Mouse (Mus musculus) frontal cortex, postnatal 25 days (tissue): Measurements from ENCODE around the gene Slc39a13.
A peak's percentile ranks its signal among the peaks of the same experiment; 100 is the strongest.
"Not testable (repeated sequence)": the region's sequence is repeated elsewhere in the genome, so short reads cannot be mapped to it uniquely, and the experiment has no call there.

Experiments
- DNase-seq, 2 experiments: peaks; one replicate each; pipeline ENCODE4 v3.0.0; 2022; ENCODE audit warnings: low spot score in 2 of 2

Gene Slc39a13

GRCm38 (mm10) chr2:91065544-91065943 is 4.7 kb downstream of the Slc39a13 start:
- no peak for DNase-seq

GRCm38 (mm10) chr2:91064211-91064610 is 6.0 kb downstream of the Slc39a13 start:
- DNase-seq: no peak

GRCm38 (mm10) chr2:91062779-91063606 is 7.2 kb downstream of the Slc39a13 start:
- DNase-seq: no peak

- DNase-seq: no peak
Observed at GRCm38 (mm10) chr2:91061849-91062481, 8.3 kb downstream of the Slc39a13 start.

GRCm38 (mm10) chr2:91060544-91061355 is 9.5 kb downstream of the Slc39a13 start:
- peak; percentile 67 to 71 for DNase-seq

- DNase-seq: no peak
Observed at GRCm38 (mm10) chr2:91059376-91059775, 10.8 kb downstream of the Slc39a13 start.

- DNase-seq: no peak
Observed at GRCm38 (mm10) chr2:91058435-91058834, 11.8 kb downstream of the Slc39a13 start.

GRCm38 (mm10) chr2:91053934-91054382 is 16.3 kb downstream of the Slc39a13 start, which contains the start of gene Psmc3:
Psmc3 (plus strand) TSS chr2:91054009.
- peak; percentile 89 for DNase-seq

GRCm38 (mm10) chr2:91053181-91053933 is 16.9 kb downstream of the Slc39a13 start:
- no peak for DNase-seq

- DNase-seq: no peak
Observed at GRCm38 (mm10) chr2:91052752-91053151, 17.5 kb downstream of the Slc39a13 start.

GRCm38 (mm10) chr2:91051917-91052316 is 18.3 kb downstream of the Slc39a13 start:
- DNase-seq: no peak

- no peak for DNase-seq
Observed at GRCm38 (mm10) chr2:91047359-91047758, 22.9 kb downstream of the Slc39a13 start.

GRCm38 (mm10) chr2:91045805-91046204 is 24.4 kb downstream of the Slc39a13 start:
- DNase-seq: not testable (repeated sequence)

GRCm38 (mm10) chr2:91044727-91045126 is 25.5 kb downstream of the Slc39a13 start:
- no peak for DNase-seq

GRCm38 (mm10) chr2:91042651-91043398 is 27.4 kb downstream of the Slc39a13 start:
- no peak for DNase-seq

- DNase-seq: no peak
Observed at GRCm38 (mm10) chr2:91041786-91042185, 28.4 kb downstream of the Slc39a13 start.

GRCm38 (mm10) chr2:91035385-91035784 is 34.8 kb downstream of the Slc39a13 start, which contains the start of gene Rapsn:
Rapsn (plus strand) TSS chr2:91035620.
- DNase-seq: no peak

- no peak for DNase-seq
Observed at GRCm38 (mm10) chr2:91033000-91033399, 37.2 kb downstream of the Slc39a13 start.

- no peak for DNase-seq
Observed at GRCm38 (mm10) chr2:91031216-91031615, 39.0 kb downstream of the Slc39a13 start.

GRCm38 (mm10) chr2:91027391-91028214 is 42.6 kb downstream of the Slc39a13 start:
- no peak for DNase-seq
